Mouse (Mus musculus) embryonic facial prominence, embryonic 12.5 days (tissue): ENCODE data around the gene Myod1. TPM values are rescaled to one million over a fixed set of nuclear protein-coding genes. Genes with fewer than 3 reads are reported as not detected.
A peak's percentile ranks its signal among the peaks of the same experiment; 100 is the strongest.

ENCODE experiments used
- ATAC-seq: fragments of 200-750 bp; cut with Nextera tagmentation; 2 replicates; pipeline ENCODE4 v1.8.0; 2017; ENCODE audit not compliant: insufficient number of reproducible peaks, insufficient read depth, low FRiP score, low TSS enrichment
- H3K27ac ChIP-seq: fragments of 300-500 bp; sonication (generic); 2 replicates; pipeline ENCODE4 v1.5.1; 2016; ENCODE audit warnings: mild to moderate bottlenecking
- H3K27me3 ChIP-seq: fragments of 300-500 bp; sonication (generic); 2 replicates; pipeline ENCODE4 v1.6.1; 2016; ENCODE audit warnings: mild to moderate bottlenecking, moderate library complexity
- H3K36me3 ChIP-seq: fragments of 300-500 bp; sonication (generic); 2 replicates; pipeline ENCODE4 v1.6.1; 2016; ENCODE audit warnings: mild to moderate bottlenecking
- H3K4me1 ChIP-seq: fragments of 300-500 bp; sonication (generic); 2 replicates; pipeline ENCODE4 v1.6.1; 2016
- H3K4me2 ChIP-seq: fragments of 300-500 bp; sonication (generic); replicated peaks from 2 replicates; pipeline ENCODE4 v1.6.1; 2016; ENCODE audit warnings: mild to moderate bottlenecking, moderate library complexity
- H3K4me3 ChIP-seq: fragments of 300-500 bp; sonication (generic); 2 replicates; pipeline ENCODE4 v1.5.1; 2016; ENCODE audit warnings: mild to moderate bottlenecking
- H3K9ac ChIP-seq: fragments of 300-500 bp; sonication (generic); 2 replicates; pipeline ENCODE4 v1.6.1; 2016; ENCODE audit warnings: mild to moderate bottlenecking, moderate library complexity
- H3K9me3 ChIP-seq: fragments of 300-500 bp; sonication (generic); 2 replicates; pipeline ENCODE4 v1.6.1; 2016; ENCODE audit warnings: mild to moderate bottlenecking, moderate library complexity
- WGBS: fragments of 180-500 bp; shearing (Covaris S2); methylation state at CpG from one replicate; pipeline ENCODE4 v1.1.7; 2016; 5-methylcytosine and 5-hydroxymethylcytosine counted together
- polyA plus RNA-seq: library from polyadenylated mRNA; unstranded; fragments of >200 nt; fragmentation: Nextera tagmentation; extraction: Ambion mirVana; gene quantifications from 2 replicates; pipeline ENCODE4 v1.2.1, GENCODE M21; 2016

Gene Myod1
- 27.4 and 28.8 TPM in 2 replicates for polyA plus RNA-seq

- peak within 1 kb of the TSS; percentile 42 for H3K4me2 ChIP-seq
- peaks cover 13% of the 10 kb centered on the region for H3K4me1 ChIP-seq
- H3K36me3 ChIP-seq = no peaks in the 10 kb centered on the region
- peak within 1 kb of the TSS; percentile 28 for H3K4me3 ChIP-seq
- peaks cover 76% of the 10 kb centered on the region for H3K27me3 ChIP-seq
- 3% methylated on average over 44 of the region's 44 CpGs for WGBS
- no peak for ATAC-seq
- no peaks in the 10 kb centered on the region for H3K9me3 ChIP-seq
- peak within 1 kb of the TSS; percentile 7; the same call in 1 of the 2 replicates for H3K9ac ChIP-seq
- H3K27ac ChIP-seq = no peak within 1 kb of the TSS
Observed at GRCm38 (mm10) chr7:46376172-46377007, at the start of gene Myod1. Gene Myod1 (plus strand): TSS chr7:46376474.

GRCm38 (mm10) chr7:46327896-46328295 is 48.4 kb upstream of the Myod1 start:
- ATAC-seq = no peak
- no peak overlapping the region for H3K4me3 ChIP-seq
- H3K4me1 ChIP-seq = no peaks in the 10 kb centered on the region
- no peak overlapping the region for H3K9ac ChIP-seq
- 59% methylated on average over 4 of the region's 4 CpGs for WGBS
- no peak overlapping the region for H3K4me2 ChIP-seq
- no peaks in the 10 kb centered on the region for H3K27me3 ChIP-seq
- H3K27ac ChIP-seq = no peak overlapping the region
- H3K9me3 ChIP-seq = no peaks in the 10 kb centered on the region
- no peaks in the 10 kb centered on the region for H3K36me3 ChIP-seq

GRCm38 (mm10) chr7:46337397-46337796 is 38.9 kb upstream of the Myod1 start:
- Histone ChIP-seq H3K4me3 (no peak overlapping the region), H3K27me3 (no peaks in the 10 kb centered on the region), H3K4me1 (peaks cover 3% of the 10 kb centered on the region; the same call in 1 of the 2 replicates), H3K27ac (no peak overlapping the region), H3K4me2 (no peak overlapping the region), H3K9me3 (no peaks in the 10 kb centered on the region), H3K36me3 (no peaks in the 10 kb centered on the region), H3K9ac (no peak overlapping the region)
- 89% methylated on average over 9 of the region's 9 CpGs for whole genome bisulfite sequencing
- ATAC-seq = no peak

GRCm38 (mm10) chr7:46339818-46340217 is 36.5 kb upstream of the Myod1 start:
- WGBS = 10% methylated on average over 3 of the region's 3 CpGs
- ATAC-seq = no peak

GRCm38 (mm10) chr7:46340295-46340694 is 36.0 kb upstream of the Myod1 start:
- Histone ChIP-seq H3K4me1 (peaks cover 3% of the 10 kb centered on the region; the same call in 1 of the 2 replicates), H3K4me2 (no peak overlapping the region), H3K27me3 (no peaks in the 10 kb centered on the region), H3K9me3 (no peaks in the 10 kb centered on the region), H3K27ac (no peak overlapping the region), H3K9ac (no peak overlapping the region), H3K4me3 (no peak overlapping the region), H3K36me3 (no peaks in the 10 kb centered on the region)
- whole genome bisulfite sequencing = 79% methylated on average over 5 of the region's 5 CpGs
- ATAC-seq = no peak

More at GRCm38 (mm10) chr7:46339818-46340217, 36.5 kb upstream of the Myod1 start:
- Histone ChIP-seq H3K4me2 (no peak overlapping the region), H3K27me3 (no peaks in the 10 kb centered on the region), H3K9ac (no peak overlapping the region), H3K36me3 (no peaks in the 10 kb centered on the region), H3K4me1 (peaks cover 3% of the 10 kb centered on the region; the same call in 1 of the 2 replicates), H3K27ac (no peak overlapping the region), H3K4me3 (no peak overlapping the region), H3K9me3 (no peaks in the 10 kb centered on the region)

- WGBS = 78% methylated on average over 9 of the region's 9 CpGs
- Histone ChIP-seq H3K4me3 (no peak overlapping the region), H3K4me1 (peaks cover 3% of the 10 kb centered on the region; the same call in 1 of the 2 replicates), H3K4me2 (no peak overlapping the region), H3K9ac (no peak overlapping the region), H3K9me3 (no peaks in the 10 kb centered on the region), H3K36me3 (no peaks in the 10 kb centered on the region), H3K27me3 (no peaks in the 10 kb centered on the region), H3K27ac (no peak overlapping the region)
- ATAC-seq = no peak
Observed at GRCm38 (mm10) chr7:46341471-46341870, 34.8 kb upstream of the Myod1 start.

- no peaks in the 10 kb centered on the region for H3K36me3 ChIP-seq
- WGBS = 59% methylated on average over 4 of the region's 4 CpGs
- H3K4me3 ChIP-seq = no peak overlapping the region
- H3K27me3 ChIP-seq = peaks cover 35% of the 10 kb centered on the region
- H3K9ac ChIP-seq = no peak overlapping the region
- H3K27ac ChIP-seq = no peak overlapping the region
- H3K4me1 ChIP-seq = peaks cover 5% of the 10 kb centered on the region; the same call in 1 of the 2 replicates
- no peak overlapping the region for H3K4me2 ChIP-seq
- no peaks in the 10 kb centered on the region for H3K9me3 ChIP-seq
- no peak for ATAC-seq
Observed at GRCm38 (mm10) chr7:46347692-46348091, 28.6 kb upstream of the Myod1 start.

GRCm38 (mm10) chr7:46348813-46349212 is 27.5 kb upstream of the Myod1 start:
- Histone ChIP-seq H3K9me3 (no peaks in the 10 kb centered on the region), H3K9ac (0 out of 2 replicates have a peak overlapping the region, but pooled peaks have one; percentile 4), H3K4me3 (no peak overlapping the region), H3K4me2 (peak overlapping the region; percentile 36), H3K27me3 (peaks cover 35% of the 10 kb centered on the region), H3K4me1 (peaks cover 5% of the 10 kb centered on the region; the same call in 1 of the 2 replicates), H3K36me3 (no peaks in the 10 kb centered on the region), H3K27ac (no peak overlapping the region)
- peak; percentile 68; the same call in 1 of the 2 replicates for ATAC-seq
- 3% methylated on average over 36 of the region's 36 CpGs for WGBS

- Histone ChIP-seq H3K4me3 (no peak overlapping the region), H3K4me2 (no peak overlapping the region), H3K27ac (no peak overlapping the region), H3K4me1 (peaks cover 5% of the 10 kb centered on the region; the same call in 1 of the 2 replicates), H3K36me3 (no peaks in the 10 kb centered on the region), H3K9me3 (no peaks in the 10 kb centered on the region), H3K9ac (no peak overlapping the region), H3K27me3 (peaks cover 35% of the 10 kb centered on the region)
- no peak for ATAC-seq
- WGBS = 46% methylated on average over 9 of the region's 9 CpGs
Observed at GRCm38 (mm10) chr7:46350119-46350702, 26.1 kb upstream of the Myod1 start.

- H3K27me3 ChIP-seq = peaks cover 30% of the 10 kb centered on the region
- H3K27ac ChIP-seq = no peak overlapping the region
- H3K4me2 ChIP-seq = no peak overlapping the region
- H3K9me3 ChIP-seq = no peaks in the 10 kb centered on the region
- H3K4me3 ChIP-seq = no peak overlapping the region
- H3K4me1 ChIP-seq = peaks cover 5% of the 10 kb centered on the region; the same call in 1 of the 2 replicates
- no peak for ATAC-seq
- 68% methylated on average over 2 of the region's 2 CpGs for WGBS
- no peaks in the 10 kb centered on the region for H3K36me3 ChIP-seq
- H3K9ac ChIP-seq = no peak overlapping the region
Observed at GRCm38 (mm10) chr7:46352748-46353147, 23.5 kb upstream of the Myod1 start.

GRCm38 (mm10) chr7:46353216-46353615 is 23.1 kb upstream of the Myod1 start:
- Histone ChIP-seq H3K9ac (no peak overlapping the region), H3K4me3 (no peak overlapping the region), H3K27ac (no peak overlapping the region), H3K4me1 (peaks cover 5% of the 10 kb centered on the region; the same call in 1 of the 2 replicates), H3K27me3 (peaks cover 26% of the 10 kb centered on the region), H3K36me3 (no peaks in the 10 kb centered on the region), H3K4me2 (no peak overlapping the region), H3K9me3 (no peaks in the 10 kb centered on the region)
- 0 out of 2 replicates have a peak, but pooled peaks have one; percentile 49 for ATAC-seq
- WGBS = 42% methylated on average over 8 of the region's 8 CpGs
